Mouse (Mus musculus) liver, postnatal 0 days (tissue): ENCODE measurements around the gene Fam168a.

ENCODE experiments used
- CTCF ChIP-seq: sonication (generic); IDR thresholded peaks from 2 replicates; pipeline ENCODE4 v1.5.1; 2016; ENCODE audit warnings: antibody characterized with exemption, low read depth
- EP300 ChIP-seq: IDR thresholded peaks from 2 replicates; pipeline ENCODE4 v1.6.1; 2016; ENCODE audit warnings: antibody characterized with exemption, low read depth, mild to moderate bottlenecking

DNA sequence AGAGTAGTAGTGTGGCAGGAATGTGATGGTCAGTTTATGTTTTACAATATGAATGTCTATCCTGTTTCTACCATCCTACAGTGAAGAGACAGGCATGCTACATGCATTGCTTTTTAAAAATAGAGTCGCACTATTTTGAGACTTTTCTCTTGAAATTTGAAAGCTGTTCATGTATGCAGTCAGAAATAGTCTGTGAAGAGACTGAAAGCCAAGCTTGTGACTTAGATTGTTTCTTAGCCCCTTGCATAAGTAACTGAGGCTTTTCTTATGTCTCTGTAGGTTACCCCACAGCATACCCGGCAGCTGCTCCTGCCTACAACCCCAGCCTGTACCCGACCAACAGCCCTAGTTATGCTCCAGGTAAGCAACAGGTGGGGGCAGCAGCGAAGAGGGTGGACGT, 106.2 kb downstream of the Fam168a start:
- TF ChIP-seq CTCF (no peak), EP300 (no peak)
